Mouse (Mus musculus) E14TG2a.4 (cell line): ENCODE measurements at regions not wholly inside any gene's neighbourhood (a gene's known extent, or its start where the extent isn't known, plus 50 kb on each side); places are given as distances from the start of the nearest gene placed in this dataset.
"Not testable (repeated sequence)": the region's sequence is repeated elsewhere in the genome, so short reads cannot be mapped to it uniquely, and the experiment has no call there.

ENCODE experiments used
- CTCF ChIP-seq: conservative IDR thresholded peaks from 2 replicates; pipeline ENCODE4 v1.5.1; 2014; ENCODE audit warnings: low read length
- NANOG ChIP-seq: IDR thresholded peaks from 2 replicates; pipeline ENCODE4 v1.6.1; 2014; ENCODE audit warnings: borderline replicate concordance, low read length, mixed read lengths

GRCm38 (mm10) chr14:37412583-37412982 is 277.5 kb upstream of the Ghitm start:
- not testable (repeated sequence) for TF ChIP-seq CTCF
- TF ChIP-seq NANOG, result peak; percentile 90
